Mouse (Mus musculus) embryo, embryonic 11.5 days (tissue): ENCODE data around the gene Borcs6.
A peak's percentile ranks its signal among the peaks of the same experiment; 100 is the strongest.

ENCODE experiments used
- DNase-seq: peaks from one replicate; pipeline ENCODE4 v3.0.0-alpha.2; 2012; ENCODE audit warnings: low read depth, low spot score

Borcs6 gene

GRCm38 (mm10) chr11:69070590-69071222 lies 11.2 kb downstream of the Borcs6 start, which contains the start of gene Tmem107:
Tmem107 (plus strand) TSS chr11:69070806.
- DNase-seq: peak; percentile 91

- DNase-seq: no peak
These were observed 11.7 kb downstream of the Borcs6 start for GRCm38 (mm10) chr11:69071262-69071661.

DNA sequence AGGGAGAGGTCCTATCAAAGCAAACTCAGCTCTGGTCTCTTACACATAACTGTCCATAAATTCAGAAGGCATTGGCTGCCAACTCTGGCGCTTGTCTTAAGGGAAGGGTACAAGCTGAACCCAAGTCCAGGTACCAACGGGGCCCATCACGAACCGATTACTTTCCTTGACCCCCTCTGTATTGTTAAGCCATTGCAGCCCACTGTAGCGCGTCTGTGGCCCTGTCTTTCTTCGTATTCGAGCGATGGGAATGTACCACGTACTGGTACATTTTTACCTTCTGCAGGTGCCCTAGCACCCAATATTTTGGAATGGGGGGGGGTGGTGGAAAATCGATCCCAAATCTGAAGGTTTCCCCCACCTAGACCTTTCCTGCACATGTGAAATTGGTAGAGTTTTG lies 12.7 kb downstream of the Borcs6 start:
- DNase-seq: no peak

DNA sequence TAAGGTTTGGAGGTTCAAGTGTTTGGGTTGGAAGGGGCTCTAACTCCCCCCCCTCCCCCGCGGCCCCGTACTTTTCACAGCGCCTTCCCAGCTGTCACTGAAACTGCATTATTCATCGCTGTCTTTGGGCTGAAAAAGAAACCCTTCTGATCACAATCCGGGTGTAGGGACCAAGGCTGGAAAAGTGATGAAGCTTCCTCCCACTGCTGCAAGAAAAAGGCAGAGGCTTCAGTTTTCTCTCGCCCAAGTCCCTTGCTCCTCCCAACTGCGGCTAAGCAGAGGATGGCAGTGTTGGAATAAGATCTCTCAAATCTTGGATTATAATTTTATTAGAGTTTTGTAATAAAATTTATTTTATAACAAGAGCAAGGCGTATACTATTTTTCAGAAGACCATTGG lies 13.1 kb downstream of the Borcs6 start:
- no peak for DNase-seq

DNA sequence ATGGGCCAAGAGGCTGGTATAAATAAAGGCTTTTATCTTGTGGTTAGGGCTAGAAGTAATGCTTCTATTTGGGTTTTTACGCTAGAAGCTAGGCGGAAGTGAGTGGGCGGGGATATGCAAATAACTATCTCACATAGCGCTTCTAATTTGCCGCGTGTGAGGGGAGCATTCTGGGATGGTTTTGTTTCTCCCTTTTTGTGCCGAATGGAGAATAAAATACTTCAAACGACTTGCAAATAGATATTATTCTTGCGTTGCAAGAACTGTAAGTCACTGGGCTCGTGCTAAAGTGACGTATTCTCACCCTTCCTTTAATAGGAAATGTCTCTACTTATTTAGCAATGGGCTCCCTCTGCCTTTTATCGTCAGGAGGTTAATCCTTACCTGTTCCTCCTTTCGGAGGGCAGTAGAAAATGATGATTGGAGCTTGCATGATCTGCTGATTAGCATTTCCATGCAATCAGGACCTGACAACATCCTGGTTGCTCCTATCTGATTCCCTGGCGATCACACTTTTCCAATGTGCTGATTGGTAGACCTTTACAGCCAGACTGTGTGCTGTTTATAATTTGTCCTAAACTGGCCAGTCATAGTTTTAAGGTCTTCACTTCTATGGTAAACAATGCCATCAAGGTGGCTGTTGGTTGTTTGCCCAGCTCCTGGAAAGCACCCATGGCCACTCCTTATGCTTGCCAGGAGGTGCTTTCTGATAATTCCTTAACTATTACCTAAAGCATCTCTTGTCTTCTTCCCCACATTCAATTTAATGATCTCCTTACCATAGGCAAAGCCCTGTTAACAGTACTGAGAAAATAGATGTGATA lies 13.8 kb downstream of the Borcs6 start:
- DNase-seq: peak; percentile 82

DNA sequence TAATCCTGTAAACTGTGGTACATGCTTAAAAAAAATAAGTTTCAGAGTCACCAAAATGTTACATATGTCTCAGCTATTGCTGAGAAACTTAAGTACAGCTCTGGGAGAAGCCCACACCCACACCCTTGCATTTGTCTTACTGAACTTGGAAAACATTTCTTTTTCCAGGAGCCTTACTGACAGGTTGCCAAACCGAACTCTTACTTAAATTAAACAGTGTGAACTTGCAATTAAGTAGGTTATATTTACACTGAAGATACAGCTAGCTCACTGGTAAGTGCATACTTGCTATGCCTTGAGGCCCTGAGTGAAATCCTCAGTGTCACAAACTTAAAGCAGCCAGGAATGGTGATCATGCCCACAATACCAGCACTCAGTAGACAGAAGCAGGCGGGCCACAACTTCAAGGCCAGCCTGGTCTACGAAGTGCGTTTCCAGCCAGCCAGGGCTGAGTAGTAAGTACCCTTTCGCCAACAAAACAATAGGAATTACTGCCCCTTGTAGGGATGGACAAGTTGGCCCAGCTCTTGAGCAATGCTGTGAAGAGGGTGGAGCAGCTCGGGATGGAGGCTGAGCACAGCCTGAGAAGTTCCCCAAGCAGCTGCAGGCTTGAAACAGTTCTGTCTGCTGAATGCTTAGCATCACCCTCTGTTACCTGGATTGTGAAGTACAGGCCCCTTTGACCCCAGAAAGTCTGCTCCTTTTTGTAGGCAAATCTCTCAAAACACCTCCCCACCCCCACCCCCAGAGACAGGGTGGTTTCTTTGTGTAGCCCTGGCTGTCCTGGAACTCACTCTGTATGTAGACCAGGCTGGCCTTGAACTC lies 14.6 kb downstream of the Borcs6 start:
- no peak for DNase-seq

DNA sequence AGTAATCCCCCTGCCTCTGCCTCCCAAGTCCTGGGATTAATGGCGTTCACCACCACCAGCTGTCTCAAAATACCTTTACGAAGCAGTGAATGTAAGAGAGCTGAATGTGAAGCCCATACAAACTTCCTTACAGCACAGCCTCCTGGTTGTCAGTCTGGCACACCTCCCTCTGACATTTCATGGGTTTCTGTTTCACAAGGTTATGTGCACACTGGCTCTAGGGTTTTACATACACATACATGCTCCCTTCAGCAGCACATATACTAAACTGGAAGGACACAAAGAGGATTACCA lies 15.2 kb downstream of the Borcs6 start:
- DNase-seq: no peak

GRCm38 (mm10) chr11:69075764-69076479 lies 16.4 kb downstream of the Borcs6 start:
- no peak for DNase-seq

- DNase-seq: no peak
These were observed 17.1 kb downstream of the Borcs6 start for GRCm38 (mm10) chr11:69076572-69076971.

DNA sequence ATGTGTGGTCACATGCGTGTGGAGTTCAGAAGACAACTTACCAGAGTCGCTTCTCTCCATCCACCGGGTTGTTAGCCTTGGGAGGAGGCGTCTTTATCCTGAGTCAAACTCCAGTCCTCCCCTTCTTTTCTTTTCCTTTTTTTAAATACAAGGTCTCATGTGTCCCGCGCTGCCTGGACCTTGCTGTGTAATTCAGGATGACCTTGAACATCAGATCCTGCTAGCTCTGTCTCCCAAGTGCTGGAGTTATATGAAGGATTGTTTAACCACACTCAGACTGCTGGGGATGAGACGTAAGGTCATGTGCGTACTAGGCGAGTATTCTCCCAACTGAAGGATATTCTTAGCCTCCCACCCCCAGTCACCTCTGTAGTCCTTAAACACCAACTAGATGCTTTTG lies 17.8 kb downstream of the Borcs6 start:
- no peak for DNase-seq

DNA sequence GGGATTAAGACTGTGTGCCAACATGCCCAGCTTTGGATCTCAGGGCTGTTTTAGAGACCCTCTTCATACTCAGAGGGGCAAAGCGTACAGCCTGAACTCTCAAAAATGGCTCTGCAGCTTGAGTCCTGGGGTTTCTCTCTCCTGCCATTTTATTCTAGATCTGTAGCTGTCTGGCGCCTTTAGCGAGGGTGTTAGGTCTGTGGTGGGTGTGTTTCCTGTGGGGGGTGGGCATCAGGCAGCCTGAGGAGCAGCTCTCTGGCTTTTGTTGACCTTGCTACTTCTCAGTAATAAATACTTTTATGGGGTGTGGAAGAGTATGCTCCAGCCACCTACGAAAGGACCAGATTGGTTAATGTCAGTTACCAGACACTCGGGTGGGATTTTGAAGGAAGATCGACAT lies 18.5 kb downstream of the Borcs6 start:
- DNase-seq: no peak

DNA sequence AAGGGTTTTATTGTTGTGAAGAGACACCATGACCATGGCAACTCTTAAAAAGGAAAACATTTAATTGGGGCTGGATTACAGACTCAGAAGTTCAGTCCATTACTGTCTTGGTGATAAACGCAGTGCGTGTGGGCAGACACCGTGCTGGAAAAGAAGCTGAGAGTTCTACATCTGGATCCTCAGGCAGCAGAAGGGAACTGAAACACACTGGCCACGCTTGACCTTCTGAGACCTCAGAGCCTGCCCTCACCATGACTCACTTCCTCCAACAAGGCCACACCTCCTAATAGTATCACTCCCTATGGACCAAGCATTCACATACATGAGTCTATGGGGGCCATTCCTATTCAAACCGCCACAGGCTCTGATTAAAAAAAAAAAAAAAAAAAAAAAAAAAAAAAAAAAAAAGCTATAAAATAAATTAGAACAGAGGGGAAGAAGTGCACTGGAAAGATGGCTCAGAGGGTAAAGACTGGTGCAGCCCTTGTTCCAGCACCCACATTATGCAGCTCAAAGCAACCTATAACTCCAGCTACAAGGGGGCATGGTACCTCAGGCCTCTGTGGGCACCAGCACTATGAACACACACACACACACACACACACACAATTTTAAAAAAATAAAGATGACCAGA lies 19.4 kb downstream of the Borcs6 start:
- no peak for DNase-seq

GRCm38 (mm10) chr11:69080102-69080854 lies 20.8 kb downstream of the Borcs6 start:
- no peak for DNase-seq

DNA sequence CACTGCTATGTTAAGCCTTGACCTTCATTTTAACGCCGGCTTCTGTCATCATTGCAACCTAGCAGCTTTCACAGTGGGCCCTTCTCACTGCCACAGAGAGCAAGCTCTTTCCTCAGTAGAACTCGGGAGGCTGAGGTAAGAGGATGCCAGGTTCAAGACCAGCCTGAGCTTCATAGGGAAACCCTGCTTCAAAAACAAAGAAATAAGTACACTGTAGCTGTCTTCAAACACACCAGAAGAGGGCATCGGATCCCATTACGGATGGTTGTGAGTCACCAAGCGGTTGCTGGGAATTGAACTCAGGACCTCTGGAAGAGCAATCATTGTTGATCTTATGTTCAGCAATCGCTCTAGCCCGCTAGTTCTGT lies 21.3 kb downstream of the Borcs6 start:
- no peak for DNase-seq

DNA sequence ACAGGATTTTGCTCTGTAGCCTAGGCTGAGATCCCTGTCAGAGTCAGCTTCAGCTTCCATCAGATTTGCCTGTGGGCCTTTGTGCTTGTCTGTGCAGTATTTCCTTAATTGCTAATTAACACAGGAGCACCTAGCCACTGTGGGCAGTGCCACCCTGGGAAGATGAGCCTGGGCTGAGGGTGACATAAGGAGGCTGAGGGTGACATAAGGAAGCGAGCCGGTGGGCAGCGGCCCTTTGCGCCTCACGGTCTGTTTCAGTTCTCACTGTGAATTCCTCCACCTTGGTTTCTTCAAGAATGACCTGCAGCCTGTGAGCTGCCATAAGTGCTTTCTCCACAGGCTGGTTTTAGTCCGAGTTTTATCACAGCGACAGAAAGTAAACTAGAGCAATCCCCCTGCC lies 22.1 kb downstream of the Borcs6 start:
- no peak for DNase-seq

- DNase-seq: no peak
These were observed 26.1 kb downstream of the Borcs6 start for GRCm38 (mm10) chr11:69085608-69086007.

- no peak for DNase-seq
These were observed 26.9 kb downstream of the Borcs6 start for GRCm38 (mm10) chr11:69086390-69086789.

GRCm38 (mm10) chr11:69087082-69087481 lies 27.6 kb downstream of the Borcs6 start:
- no peak for DNase-seq

DNA sequence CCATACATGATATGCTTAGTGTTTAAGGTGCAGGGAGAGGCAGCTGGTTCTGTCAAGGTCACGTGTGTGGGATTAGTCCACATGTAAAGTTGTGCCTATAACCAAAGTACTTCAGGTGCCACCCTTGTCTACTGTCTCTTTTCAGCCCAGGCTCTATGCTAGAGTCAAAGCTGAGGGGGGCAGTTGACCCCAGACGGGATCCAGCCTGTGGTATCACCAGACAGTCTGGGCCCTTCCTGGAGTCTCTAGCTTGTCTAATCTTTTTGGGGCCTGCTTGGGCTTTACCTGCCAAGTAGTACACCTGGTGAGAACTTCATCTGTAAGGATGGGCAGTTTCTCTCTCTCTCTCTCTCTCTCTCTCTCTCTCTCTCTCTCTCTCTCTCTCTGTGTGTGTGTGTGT lies 28.1 kb downstream of the Borcs6 start:
- DNase-seq: no peak

DNA sequence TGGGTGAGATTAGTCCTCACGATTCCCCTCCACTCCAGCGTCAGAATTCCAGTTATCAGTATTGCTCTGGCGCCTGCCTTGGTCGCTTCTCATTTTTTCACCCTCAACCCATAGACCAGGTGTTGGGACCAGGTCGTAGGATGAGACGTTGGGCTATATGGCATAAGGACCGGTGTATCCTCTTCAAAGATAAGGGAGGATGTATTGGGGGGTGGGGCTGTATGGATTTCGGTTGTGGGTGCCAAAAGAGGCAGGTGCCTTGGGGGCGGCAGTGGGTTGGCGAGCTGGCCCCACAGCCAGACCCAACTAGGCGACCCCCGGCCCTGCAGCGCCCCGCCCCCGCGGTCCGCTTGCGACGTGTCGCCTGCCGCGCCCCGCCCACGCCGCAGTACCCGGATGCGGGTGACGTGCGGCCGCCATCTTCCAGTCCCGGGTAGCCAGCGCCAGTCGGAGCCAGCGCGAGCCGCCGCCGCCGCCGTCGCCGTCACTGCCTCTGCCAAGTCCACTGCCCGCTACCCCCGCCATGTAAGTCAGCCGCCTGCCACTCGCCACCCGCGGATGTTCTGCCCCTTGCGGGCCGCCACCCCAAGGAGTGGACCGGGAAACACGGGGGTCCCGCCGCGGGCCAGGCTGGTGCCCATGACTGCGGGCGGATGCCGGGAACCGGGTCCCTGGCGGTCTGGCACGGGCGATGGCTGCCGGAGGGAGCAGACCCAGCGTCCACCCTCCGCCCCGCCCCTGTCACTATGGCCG lies 28.8 kb downstream of the Borcs6 start, which contains the start of gene Vamp2:
Vamp2 (plus strand) TSS at position 388 of the 753 bp plus-strand sequence.
- DNase-seq: peak; percentile 84
